7 mouse cellular contexts compared by ENCODE assay signal in the genomic region with DNA sequence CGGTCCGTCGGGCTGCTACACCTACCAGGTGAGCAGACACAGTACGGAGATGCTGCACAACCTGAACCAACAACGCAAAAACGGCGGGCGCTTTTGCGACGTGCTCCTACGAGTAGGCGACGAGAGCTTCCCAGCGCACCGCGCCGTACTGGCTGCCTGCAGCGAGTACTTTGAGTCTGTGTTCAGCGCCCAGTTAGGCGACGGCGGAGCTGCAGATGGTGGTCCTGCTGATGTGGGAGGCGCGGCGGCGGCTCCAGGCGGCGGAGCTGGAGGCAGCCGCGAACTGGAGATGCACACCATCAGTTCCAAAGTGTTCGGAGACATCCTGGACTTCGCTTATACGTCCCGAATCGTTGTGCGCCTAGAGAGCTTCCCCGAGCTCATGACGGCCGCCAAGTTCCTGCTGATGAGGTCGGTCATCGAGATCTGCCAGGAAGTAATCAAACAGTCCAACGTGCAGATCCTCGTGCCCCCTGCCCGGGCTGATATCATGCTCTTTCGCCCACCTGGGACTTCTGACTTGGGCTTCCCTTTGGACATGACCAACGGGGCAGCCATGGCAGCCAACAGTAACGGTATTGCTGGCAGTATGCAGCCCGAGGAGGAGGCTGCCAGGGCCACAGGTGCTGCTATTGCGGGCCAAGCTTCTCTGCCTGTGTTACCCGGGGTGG. TPM values are rescaled to one million over a fixed set of nuclear protein-coding genes. Genes with fewer than 3 reads are reported as not detected.
DNase-seq lines count a peak whose midpoint lies in the region; ATAC-seq lines count a peak whose summit lies in the region.

No protein-coding gene starts in this region.

- peak overlapping the region; percentile 90 for H3K4me3 ChIP-seq in forebrain, embryonic 16.5 days (replicated peaks; ENCODE audit: low read length)
- peak overlapping the region; percentile 84 for H3K4me3 ChIP-seq in hindbrain, embryonic 16.5 days (ENCODE audit: low read length)
- H3K4me3 ChIP-seq in megakaryocyte, embryonic 14.5 days (replicated peaks): peak overlapping the region; percentile 99

- H3K27me3 ChIP-seq in forebrain, embryonic 16.5 days (replicated peaks; ENCODE audit: control insufficient read depth, insufficient read depth, low read length): no peaks in the 10 kb centered on the region
- H3K27me3 ChIP-seq in hindbrain, embryonic 16.5 days (replicated peaks; ENCODE audit: control insufficient read depth, insufficient read depth, low read length): no peaks in the 10 kb centered on the region
- H3K27me3 ChIP-seq in megakaryocyte, embryonic 14.5 days (replicated peaks): no peaks in the 10 kb centered on the region

- peak overlapping the region; percentile 100 for H3K4me2 ChIP-seq in forebrain, embryonic 16.5 days (ENCODE audit: low read length)
- H3K4me2 ChIP-seq in hindbrain, embryonic 16.5 days (ENCODE audit: low read length): peak overlapping the region; percentile 98

- under 1% methylated on average over 50 of the region's 50 CpGs for WGBS in forebrain, embryonic 16.5 days
- WGBS in hindbrain, embryonic 16.5 days: 1% methylated on average over 50 of the region's 50 CpGs

- H3K4me1 ChIP-seq in forebrain, embryonic 16.5 days (replicated peaks; ENCODE audit: control insufficient read depth, insufficient read depth, low read length): peaks cover 43% of the 10 kb centered on the region
- peaks cover 55% of the 10 kb centered on the region for H3K4me1 ChIP-seq in hindbrain, embryonic 16.5 days (ENCODE audit: control insufficient read depth, insufficient read depth, low read depth, low read length)
- peaks cover 61% of the 10 kb centered on the region for H3K4me1 ChIP-seq in megakaryocyte, embryonic 14.5 days

- H3K27ac ChIP-seq in forebrain, embryonic 16.5 days (ENCODE audit: low read length): peak overlapping the region; percentile 100
- H3K27ac ChIP-seq in hindbrain, embryonic 16.5 days (ENCODE audit: low read depth, low read length): peak overlapping the region; percentile 100

- no peaks in the 10 kb centered on the region for H3K9me3 ChIP-seq in forebrain, embryonic 16.5 days (ENCODE audit: control insufficient read depth, low read length)
- no peaks in the 10 kb centered on the region for H3K9me3 ChIP-seq in hindbrain, embryonic 16.5 days (ENCODE audit: control insufficient read depth, low read length)
- H3K9me3 ChIP-seq in megakaryocyte, embryonic 14.5 days: no peaks in the 10 kb centered on the region

- H3K36me3 ChIP-seq in forebrain, embryonic 16.5 days (ENCODE audit: control insufficient read depth, insufficient read depth): no peaks in the 10 kb centered on the region; the same call in 1 of the 2 replicates
- H3K36me3 ChIP-seq in hindbrain, embryonic 16.5 days (ENCODE audit: control insufficient read depth, insufficient read depth, low read length): peaks cover 4% of the 10 kb centered on the region; the same call in 1 of the 2 replicates
- H3K36me3 ChIP-seq in megakaryocyte, embryonic 14.5 days (replicated peaks; ENCODE audit: low read length): peaks cover 37% of the 10 kb centered on the region

- DNase-seq in Muller cell, postnatal 12 days (ENCODE audit: inconsistent ontology term): peak; percentile 56
- DNase-seq in c-Kit-positive CD71-positive TER-119-negative erythroid progenitor cells, embryonic 14.5 days (ENCODE audit: low read depth): peak; percentile 41
- DNase-seq in left cerebral cortex, adult 8-10 months (ENCODE audit: low spot score in 2 of 2): peak; percentile 41 to 60
- peak; percentile 63 for DNase-seq in right cerebral cortex, postnatal 4 days

- peak overlapping the region; percentile 99 for H3K9ac ChIP-seq in forebrain, embryonic 16.5 days (replicated peaks; ENCODE audit: low read depth, low read length)
- peak overlapping the region; percentile 94 for H3K9ac ChIP-seq in hindbrain, embryonic 16.5 days (ENCODE audit: low read depth, low read length)

- peak; percentile 17 for ATAC-seq in forebrain, embryonic 16.5 days
- no peak; the same call in 1 of the 2 replicates for ATAC-seq in hindbrain, embryonic 16.5 days

RNA-seq across cellular contexts. Expression of a gene that starts 2.1 kb away (rescaled TPM):
- 56.6 and 58.2 TPM in 2 replicates for polyA plus RNA-seq in forebrain, embryonic 16.5 days (2015; fragmentation: Nextera tagmentation; extraction: Ambion mirVana)
- 35.2 and 40.7 TPM in 2 replicates for polyA plus RNA-seq in hindbrain, embryonic 16.5 days (2015; fragmentation: Nextera tagmentation; extraction: Ambion mirVana)
- 10 to 100 TPM; 53.4 to 57.4 (median 54.1) TPM for total RNA-seq in left cerebral cortex, adult 8-10 months (2022)
- polyA plus RNA-seq in megakaryocyte, embryonic 14.5 days (2012; ENCODE audit: insufficient read depth, low replicate concordance): 79.0 and 88.1 TPM in 2 replicates

RNA-seq across cellular contexts. Expression of a gene that starts 24.6 kb away (rescaled TPM):
- polyA plus RNA-seq in forebrain, embryonic 16.5 days (2015; fragmentation: Nextera tagmentation; extraction: Ambion mirVana): 252 and 276 TPM in 2 replicates
- 207 and 210 TPM in 2 replicates for polyA plus RNA-seq in hindbrain, embryonic 16.5 days (2015; fragmentation: Nextera tagmentation; extraction: Ambion mirVana)
- total RNA-seq in left cerebral cortex, adult 8-10 months (2022): 10 to 100 TPM; 95.6 to 98.8 (median 96.9) TPM
- polyA plus RNA-seq in megakaryocyte, embryonic 14.5 days (2012; ENCODE audit: insufficient read depth, low replicate concordance): 55.7 TPM in 1 of 2 replicates, not detected in the other

RNA-seq across cellular contexts. Expression of a gene that starts 39.4 kb away (rescaled TPM):
- polyA plus RNA-seq in forebrain, embryonic 16.5 days (2015; fragmentation: Nextera tagmentation; extraction: Ambion mirVana): 36.1 and 41.8 TPM in 2 replicates
- 30.8 and 36.1 TPM in 2 replicates for polyA plus RNA-seq in hindbrain, embryonic 16.5 days (2015; fragmentation: Nextera tagmentation; extraction: Ambion mirVana)
- total RNA-seq in left cerebral cortex, adult 8-10 months (2022): 10 to 100 TPM; 40.3 to 44.5 (median 42.4) TPM
- 17.8 and 33.7 TPM in 2 replicates for polyA plus RNA-seq in megakaryocyte, embryonic 14.5 days (2012; ENCODE audit: insufficient read depth, low replicate concordance)
